In genomic region chr11:5994212-5994611, GRCm38 (mm10) we compare ENCODE assay signal across 34 mouse cellular contexts. TPM values are rescaled to one million over a fixed set of nuclear protein-coding genes. Genes with fewer than 3 reads are reported as not detected.
DNase-seq lines count a peak whose midpoint lies in the region; ATAC-seq and TF ChIP-seq lines count a peak whose summit lies in the region.
"Had no signal": no experiment of that assay in that cellular context is flagged by ENCODE, and none has a peak within 500 bp of the region (broad histone marks: within the 10 kb centered on the region; RNA-seq: fewer than 3 reads in every experiment).

No protein-coding gene starts in this region.

- H3K9me3 ChIP-seq in midbrain, postnatal 0 days (ENCODE audit: low read length) = no peaks in the 10 kb centered on the region
- no peaks in the 10 kb centered on the region for H3K9me3 ChIP-seq in midbrain, embryonic 10.5 days (replicated peaks)
- H3K9me3 ChIP-seq in intestine, postnatal 0 days (ENCODE audit: control insufficient read depth) = no peaks in the 10 kb centered on the region
- H3K9me3 ChIP-seq: embryonic facial prominence, embryonic 12.5 days; forebrain, embryonic 10.5 days; heart, embryonic 12.5 days; hindbrain, embryonic 15.5 days; intestine, embryonic 15.5 days; liver, embryonic 12.5 days; megakaryocyte, embryonic 14.5 days; midbrain, embryonic 13.5 days had no signal

- H3K4me2 ChIP-seq in midbrain, postnatal 0 days (ENCODE audit: low read depth, low read length, poor library complexity, severe bottlenecking) = no peak overlapping the region
- no peak overlapping the region for H3K4me2 ChIP-seq in intestine, postnatal 0 days (replicated peaks; ENCODE audit: low read depth)
- H3K4me2 ChIP-seq: embryonic facial prominence, embryonic 12.5 days; heart, embryonic 12.5 days; hindbrain, embryonic 15.5 days; intestine, embryonic 15.5 days; liver, embryonic 12.5 days; midbrain, embryonic 13.5 days had no signal

- H3K9ac ChIP-seq in midbrain, postnatal 0 days (replicated peaks; ENCODE audit: low read length, poor library complexity, severe bottlenecking) = no peak overlapping the region
- H3K9ac ChIP-seq in intestine, postnatal 0 days (ENCODE audit: low read depth, low read length) = no peak overlapping the region
- H3K9ac ChIP-seq: embryonic facial prominence, embryonic 12.5 days; forebrain, postnatal 0 days; heart, embryonic 12.5 days; hindbrain, embryonic 15.5 days; intestine, embryonic 15.5 days; liver, embryonic 12.5 days; liver, postnatal 0 days; midbrain, embryonic 13.5 days had no signal

- peaks cover 27% of the 10 kb centered on the region for H3K36me3 ChIP-seq in midbrain, postnatal 0 days (ENCODE audit: insufficient read depth, low read length)
- no peaks in the 10 kb centered on the region for H3K36me3 ChIP-seq in midbrain, embryonic 10.5 days
- H3K36me3 ChIP-seq in intestine, postnatal 0 days (ENCODE audit: control insufficient read depth, insufficient read depth) = no peaks in the 10 kb centered on the region
- H3K36me3 ChIP-seq: embryonic facial prominence, embryonic 12.5 days; forebrain, embryonic 10.5 days; heart, embryonic 12.5 days; intestine, embryonic 15.5 days; liver, embryonic 12.5 days; midbrain, embryonic 13.5 days had no signal

- H3K4me3 ChIP-seq in midbrain, postnatal 0 days (ENCODE audit: low read depth, low read length) = no peak overlapping the region
- H3K4me3 ChIP-seq in midbrain, embryonic 10.5 days = no peak overlapping the region
- H3K4me3 ChIP-seq in intestine, postnatal 0 days (ENCODE audit: low read depth, low read length) = no peak overlapping the region
- H3K4me3 ChIP-seq: embryonic facial prominence, embryonic 12.5 days; forebrain, embryonic 10.5 days; heart, adult 2 months; heart, embryonic 12.5 days; hindbrain, embryonic 15.5 days; intestine, embryonic 15.5 days; left cerebral cortex, adult 2 months; liver, embryonic 12.5 days; megakaryocyte, embryonic 14.5 days; midbrain, embryonic 13.5 days had no signal

- WGBS in midbrain, postnatal 0 days = 80% methylated on average over 5 of the region's 5 CpGs
- WGBS in midbrain, embryonic 10.5 days = 91% methylated on average over 5 of the region's 5 CpGs
- WGBS in intestine, postnatal 0 days = 95% methylated on average over 5 of the region's 5 CpGs

- peak; percentile 43; the same call in 1 of the 2 replicates for ATAC-seq in cerebellum, adult (ENCODE audit: insufficient number of reproducible peaks, low FRiP score, low TSS enrichment)
- ATAC-seq in midbrain, postnatal 0 days (ENCODE audit: low FRiP score) = no peak
- no peak for ATAC-seq in intestine, postnatal 0 days
- ATAC-seq: activated CD4-positive, CD25-positive, alpha-beta regulatory T cell, adult 4 months; forebrain, postnatal 0 days; intestine, embryonic 15.5 days; liver, embryonic 12.5 days; liver, postnatal 0 days; midbrain, embryonic 13.5 days had no signal

- no peak overlapping the region for H3K27ac ChIP-seq in midbrain, postnatal 0 days (ENCODE audit: low read depth, low read length)
- no peak overlapping the region for H3K27ac ChIP-seq in midbrain, embryonic 10.5 days (replicated peaks)
- no peak overlapping the region for H3K27ac ChIP-seq in intestine, postnatal 0 days (ENCODE audit: low read depth, low read length)
- H3K27ac ChIP-seq: embryonic facial prominence, embryonic 12.5 days; forebrain, embryonic 10.5 days; heart, adult 2 months; hindbrain, embryonic 15.5 days; intestine, embryonic 15.5 days; left cerebral cortex, adult 2 months; liver, embryonic 12.5 days; midbrain, embryonic 13.5 days had no signal

- DNase-seq in cerebellum, postnatal 4 days (ENCODE audit: low spot score in 2 of 2) = no peak
- DNase-seq in midbrain, postnatal 0 days (ENCODE audit: low spot score) = peak; percentile 50
- no peak for DNase-seq in midbrain, embryonic 10.5 days (ENCODE audit: low spot score)
- peak; percentile 84 for DNase-seq in cerebellum, adult 9-10 months
- DNase-seq in right cerebral cortex, adult 18-20 months = no peak
- DNase-seq in adrenal gland, postnatal 36 days = no peak
- DNase-seq: adrenal gland, adult 2 months; embryo, embryonic 11 days; forebrain, postnatal 0 days; heart, adult 2 months; heart, postnatal 4 days; kidney, adult 8-10 months; kidney, postnatal 10 days; layer of hippocampus, adult 9-11 months; liver, postnatal 0 days; lung, postnatal 36 days; spleen, adult 18-20 months; thymus, postnatal 25 days had no signal

- no peaks in the 10 kb centered on the region for H3K4me1 ChIP-seq in midbrain, postnatal 0 days (ENCODE audit: insufficient read depth, low read length)
- H3K4me1 ChIP-seq in midbrain, embryonic 10.5 days = peaks cover 6% of the 10 kb centered on the region
- H3K4me1 ChIP-seq in intestine, postnatal 0 days (replicated peaks; ENCODE audit: control insufficient read depth, insufficient read depth, low read length) = no peaks in the 10 kb centered on the region
- H3K4me1 ChIP-seq: embryonic facial prominence, embryonic 12.5 days; forebrain, embryonic 10.5 days; hindbrain, embryonic 15.5 days; intestine, embryonic 15.5 days; midbrain, embryonic 13.5 days had no signal

- no peak for TF ChIP-seq CTCF in midbrain, postnatal 0 days (IDR thresholded peaks at IDR 0.05)
- no peak for TF ChIP-seq CTCF in intestine, postnatal 0 days (IDR thresholded peaks at IDR 0.05; ENCODE audit: low read depth)

- no peaks in the 10 kb centered on the region for H3K27me3 ChIP-seq in midbrain, postnatal 0 days (ENCODE audit: insufficient read depth, low read length)
- H3K27me3 ChIP-seq in midbrain, embryonic 10.5 days (ENCODE audit: low read depth, poor library complexity, severe bottlenecking) = 0 out of 2 replicates have a peak, but pooled peaks cover 7% of the 10 kb centered on the region
- no peaks in the 10 kb centered on the region for H3K27me3 ChIP-seq in intestine, postnatal 0 days (replicated peaks; ENCODE audit: control insufficient read depth, insufficient read depth, low read length)
- H3K27me3 ChIP-seq: CH12.LX; embryonic facial prominence, embryonic 12.5 days; heart, embryonic 12.5 days; hindbrain, embryonic 15.5 days; intestine, embryonic 15.5 days; midbrain, embryonic 13.5 days had no signal

RNA-seq across cellular contexts. Expression of gene Ykt6, which starts 38.7 kb away (rescaled TPM):
- 148 and 151 TPM in 2 replicates for total RNA-seq in midbrain, postnatal 0 days (2014; rRNA removed)
- 87.0 and 89.0 TPM in 2 replicates for polyA plus RNA-seq in midbrain, postnatal 0 days (2015; fragmentation: Nextera tagmentation; extraction: Ambion mirVana)
- polyA plus RNA-seq in midbrain, embryonic 10.5 days (2016; fragmentation: Nextera tagmentation; extraction: Ambion mirVana) = 54.5 and 60.4 TPM in 2 replicates
- 50.9 and 53.8 TPM in 2 replicates for polyA plus RNA-seq in intestine, postnatal 0 days (2015; fragmentation: Nextera tagmentation; extraction: Ambion mirVana)
- 10 to 100 TPM; 70.0 to 86.4 TPM for total RNA-seq in adrenal gland, postnatal 36 days (2021)

RNA-seq across cellular contexts. Expression of gene Gck, which starts 44.3 kb away (rescaled TPM):
- total RNA-seq in midbrain, postnatal 0 days (2014; rRNA removed) = 7.6 and 7.7 TPM in 2 replicates
- polyA plus RNA-seq in midbrain, postnatal 0 days (2015; fragmentation: Nextera tagmentation; extraction: Ambion mirVana) = 13.2 and 14.1 TPM in 2 replicates
- 2.5 and 2.9 TPM in 2 replicates for polyA plus RNA-seq in midbrain, embryonic 10.5 days (2016; fragmentation: Nextera tagmentation; extraction: Ambion mirVana)
- polyA plus RNA-seq in intestine, postnatal 0 days (2015; fragmentation: Nextera tagmentation; extraction: Ambion mirVana) = 0.44 TPM in 2 replicates
- 1 to 10 TPM; 2.1 to 2.4 TPM for total RNA-seq in adrenal gland, postnatal 36 days (2021)
- total RNA-seq: gastrocnemius, postnatal 4 days; heart, postnatal 4 days; monocyte, adult 5-6 weeks had no signal
- polyA plus RNA-seq: activated CD4-positive, CD25-positive, alpha-beta regulatory T cell, adult 4 months; C2C12 had no signal

Comparison
In these comparisons a context has a peak if more than half of its experiments do, and no peak if none do; other contexts are left out.
1. DNase-seq: peak in midbrain, postnatal 0 days (single experiment) and cerebellum, adult 9-10 months (single experiment); none in cerebellum, postnatal 4 days (0 of 2), midbrain, embryonic 10.5 days (single experiment), right cerebral cortex, adult 18-20 months (single experiment) and adrenal gland, postnatal 36 days (0 of 2).